Mouse (Mus musculus) bone marrow, adult 2 months (tissue): ENCODE data around the gene Telo2.

Experiments used
- CTCF ChIP-seq: fragments of 200-500 bp; IDR thresholded peaks from 2 replicates; pipeline ENCODE4 v1.5.1; 2011; ENCODE audit warnings: low read length, control low read depth; ENCODE audit not compliant: control insufficient read depth, insufficient read depth
- POLR2A ChIP-seq: fragments of 200-500 bp; IDR thresholded peaks from 2 replicates; pipeline ENCODE4 v1.6.1; 2011; ENCODE audit warnings: low read depth, mild to moderate bottlenecking, control low read depth, low read length, borderline replicate concordance; ENCODE audit not compliant: control insufficient read depth

DNA sequence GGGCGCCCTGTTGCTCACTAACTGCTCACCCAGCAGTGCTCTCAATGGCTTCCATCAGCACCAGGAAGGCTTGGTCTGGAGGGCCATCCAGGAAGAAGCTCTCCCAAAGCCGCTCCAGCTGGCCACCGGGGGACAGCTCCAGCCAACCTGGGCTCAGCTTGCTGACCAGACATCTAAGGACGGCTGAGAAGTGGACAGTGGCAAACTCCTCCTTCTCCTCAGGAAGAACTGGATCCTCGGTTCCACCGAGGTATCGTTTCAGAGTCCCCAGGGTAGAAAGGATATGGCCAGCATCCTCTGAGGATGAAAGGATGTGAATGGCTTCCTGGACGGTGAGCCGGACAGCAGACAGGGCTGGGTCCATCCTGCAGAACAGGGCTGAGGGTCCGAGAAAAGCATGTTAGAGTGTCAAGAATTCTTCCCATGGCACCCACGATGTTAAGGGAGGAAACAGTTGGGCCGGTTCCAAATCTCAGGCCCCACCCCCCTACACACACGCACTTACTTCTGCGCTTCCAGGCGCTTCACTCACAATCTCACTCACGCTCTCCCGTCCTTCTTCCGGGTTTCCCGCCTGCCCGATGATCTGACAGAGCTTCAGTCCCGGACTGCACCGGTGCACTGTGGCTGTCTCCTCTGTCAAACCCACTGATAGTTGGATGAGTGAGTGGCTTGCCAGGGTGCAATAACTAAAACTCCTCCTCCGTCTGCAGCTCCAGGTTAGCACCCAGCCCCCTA lies 690 bp downstream of the Telo2 start:
- TF ChIP-seq POLR2A (no peak), CTCF (no peak)
